Mouse (Mus musculus) ES-E14 (cell line): ENCODE measurements around the gene Ccm2.

Source experiments
- CHD2 ChIP-seq: IDR thresholded peaks from 2 replicates; pipeline ENCODE4 v1.6.1; 2014; ENCODE audit warnings: mild to moderate bottlenecking, low read depth, low read length, inconsistent platforms
- HCFC1 ChIP-seq: IDR thresholded peaks from 2 replicates; pipeline ENCODE4 v1.6.1; 2012; ENCODE audit warnings: low read length, inconsistent platforms, borderline replicate concordance; ENCODE audit not compliant: insufficient read depth
- MAFK ChIP-seq: IDR thresholded peaks from 2 replicates; pipeline ENCODE4 v1.6.1; 2014; ENCODE audit warnings: mild to moderate bottlenecking, low read depth, low read length, inconsistent platforms; ENCODE audit not compliant: insufficient read depth
- ZC3H11A ChIP-seq: IDR thresholded peaks from 2 replicates; pipeline ENCODE4 v1.6.1; 2012; ENCODE audit warnings: low read depth, mild to moderate bottlenecking, inconsistent platforms, low read length, borderline replicate concordance
- ZNF384 ChIP-seq: IDR thresholded peaks from 2 replicates; pipeline ENCODE4 v1.6.1; 2012; ENCODE audit warnings: low read depth, low read length, inconsistent platforms

- no peak for TF ChIP-seq MAFK
- no peak for TF ChIP-seq ZNF384
- no peak for TF ChIP-seq ZC3H11A
- no peak for TF ChIP-seq HCFC1
- TF ChIP-seq CHD2 = no peak
Measured at GRCm38 (mm10) chr11:6603887-6604603, 57.4 kb downstream of the Ccm2 start.
